Mouse (Mus musculus): ENCODE data around the gene Gpr83. TPM values are rescaled to one million over a fixed set of nuclear protein-coding genes. Genes with fewer than 3 reads are reported as not detected.
A peak's percentile ranks its signal among the peaks of the same experiment; 100 is the strongest.

Gpr83 gene
- polyA plus RNA-seq, 1 experiment from 2014 or later, result not detected

DNA sequence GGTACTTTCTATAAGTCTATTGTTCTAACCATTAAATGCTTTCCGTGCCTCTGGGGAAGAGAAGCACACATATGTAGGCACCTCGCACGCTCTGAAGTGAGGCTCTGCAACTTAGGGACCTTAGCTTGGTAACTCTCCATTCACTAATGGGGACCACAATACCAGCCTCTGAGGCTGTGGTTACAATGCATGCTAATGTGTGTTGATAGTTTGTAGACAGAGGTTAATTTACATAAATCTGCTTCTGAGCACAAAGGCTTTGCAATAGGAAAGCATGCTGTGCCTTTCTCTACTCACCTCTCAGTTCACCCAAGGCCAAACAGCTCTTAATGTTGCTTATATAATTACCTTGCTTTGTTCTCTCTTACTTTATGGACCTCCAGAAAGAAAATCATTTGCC, 30.7 kb downstream of the Gpr83 start:
- Histone ChIP-seq H3K9me3 (replicated peaks) (0 out of 2 replicates have a peak, but pooled peaks cover 3% of the 10 kb centered on the region), H3K27ac (ENCODE audit: poor library complexity, severe bottlenecking) (no peak overlapping the region), H3K4me1 (replicated peaks) (peaks cover 6% of the 10 kb centered on the region), H3K4me3 (no peak overlapping the region), H3K9ac (no peak overlapping the region), H3K27me3 (replicated peaks) (no peaks in the 10 kb centered on the region), H3K36me3 (no peaks in the 10 kb centered on the region), H3K4me2 (no peak overlapping the region)
- no peak for ATAC-seq (ENCODE audit: insufficient number of reproducible peaks, low FRiP score)
- WGBS, result 79% methylated on average over 3 of the region's 3 CpGs

DNA sequence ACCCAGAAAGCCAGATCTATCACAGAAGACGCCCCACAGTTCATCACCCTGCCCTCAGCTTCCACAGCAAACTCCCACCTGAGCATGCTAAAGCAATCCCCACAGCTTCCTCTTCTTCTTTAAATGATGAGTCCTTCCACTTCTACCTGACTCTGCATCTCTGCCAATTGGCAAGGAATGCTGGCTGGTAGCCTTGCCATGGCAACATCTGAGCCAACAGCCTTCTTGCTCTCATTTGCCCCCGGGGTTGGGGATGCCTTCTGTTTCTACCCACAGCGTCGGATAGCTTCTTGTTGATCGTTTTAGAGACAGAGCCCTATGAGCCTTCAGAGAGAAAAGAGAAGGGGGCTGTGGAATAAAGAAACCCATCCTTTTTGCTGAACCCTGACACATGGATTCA, 31.9 kb downstream of the Gpr83 start:
- Histone ChIP-seq H3K4me3 (no peak overlapping the region), H3K9ac (no peak overlapping the region), H3K27me3 (replicated peaks) (no peaks in the 10 kb centered on the region), H3K27ac (ENCODE audit: poor library complexity, severe bottlenecking) (no peak overlapping the region), H3K4me1 (replicated peaks) (peaks cover 6% of the 10 kb centered on the region), H3K36me3 (no peaks in the 10 kb centered on the region), H3K9me3 (replicated peaks) (0 out of 2 replicates have a peak, but pooled peaks cover 3% of the 10 kb centered on the region), H3K4me2 (no peak overlapping the region)
- WGBS, result 80% methylated on average over 5 of the region's 5 CpGs
- ATAC-seq (ENCODE audit: insufficient number of reproducible peaks, low FRiP score), result no peak

DNA sequence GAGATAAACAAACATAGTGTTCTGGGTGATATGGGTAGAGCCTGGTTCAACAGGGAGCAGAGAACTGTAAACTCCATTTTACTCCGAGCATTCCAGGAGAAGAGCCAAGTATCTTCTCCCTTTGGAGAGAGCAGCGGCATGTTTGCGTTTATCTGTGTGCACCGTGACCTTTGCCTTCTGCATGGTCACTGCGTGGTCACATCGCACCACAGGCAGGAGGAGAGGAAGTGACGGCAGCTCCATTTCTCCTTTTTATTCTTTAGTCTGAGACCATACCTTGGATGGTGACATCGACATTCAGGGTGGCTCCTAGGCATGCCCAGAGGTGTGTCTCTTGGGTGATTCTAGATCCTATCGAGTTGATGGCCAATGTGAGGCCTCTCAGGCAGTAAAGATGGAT, 33.4 kb downstream of the Gpr83 start:
- 68% methylated on average over 9 of the region's 9 CpGs for WGBS
- Histone ChIP-seq H3K4me2 (no peak overlapping the region), H3K4me3 (no peak overlapping the region), H3K27me3 (replicated peaks) (no peaks in the 10 kb centered on the region), H3K27ac (ENCODE audit: poor library complexity, severe bottlenecking) (no peak overlapping the region), H3K4me1 (replicated peaks) (no peaks in the 10 kb centered on the region), H3K9me3 (replicated peaks) (0 out of 2 replicates have a peak, but pooled peaks cover 3% of the 10 kb centered on the region), H3K9ac (no peak overlapping the region), H3K36me3 (no peaks in the 10 kb centered on the region)
- no peak for ATAC-seq (ENCODE audit: insufficient number of reproducible peaks, low FRiP score)

DNA sequence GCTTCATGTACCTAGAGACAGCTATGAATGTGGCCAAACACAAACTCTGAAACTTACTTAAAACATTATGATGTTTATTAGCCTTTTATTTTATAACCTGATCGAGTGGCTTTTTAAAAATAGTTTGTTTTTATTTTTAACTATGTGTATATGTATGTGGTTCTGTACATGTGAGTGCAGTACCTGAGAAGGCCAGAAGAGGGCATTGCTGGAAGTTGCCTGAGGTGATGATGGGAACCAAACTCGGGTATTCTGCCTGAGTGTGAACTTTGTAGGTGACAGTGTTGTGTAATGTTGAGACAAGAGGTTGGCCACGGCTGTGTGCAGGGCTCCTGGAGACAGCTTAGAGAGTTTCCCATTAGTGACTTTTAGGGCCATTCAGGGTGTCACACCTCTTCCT, 34.6 kb downstream of the Gpr83 start:
- no peaks in the 10 kb centered on the region for H3K4me1 ChIP-seq (replicated peaks)
- ATAC-seq (ENCODE audit: insufficient number of reproducible peaks, low FRiP score), result no peak
- no peak overlapping the region for H3K9ac ChIP-seq
- H3K4me3 ChIP-seq, result no peak overlapping the region
- H3K9me3 ChIP-seq (replicated peaks), result 0 out of 2 replicates have a peak, but pooled peaks cover 3% of the 10 kb centered on the region
- no peak overlapping the region for H3K27ac ChIP-seq (ENCODE audit: poor library complexity, severe bottlenecking)
- 71% methylated on average over 3 of the region's 3 CpGs for WGBS
- no peaks in the 10 kb centered on the region for H3K27me3 ChIP-seq (replicated peaks)
- H3K4me2 ChIP-seq, result no peak overlapping the region
- H3K36me3 ChIP-seq, result no peaks in the 10 kb centered on the region

DNA sequence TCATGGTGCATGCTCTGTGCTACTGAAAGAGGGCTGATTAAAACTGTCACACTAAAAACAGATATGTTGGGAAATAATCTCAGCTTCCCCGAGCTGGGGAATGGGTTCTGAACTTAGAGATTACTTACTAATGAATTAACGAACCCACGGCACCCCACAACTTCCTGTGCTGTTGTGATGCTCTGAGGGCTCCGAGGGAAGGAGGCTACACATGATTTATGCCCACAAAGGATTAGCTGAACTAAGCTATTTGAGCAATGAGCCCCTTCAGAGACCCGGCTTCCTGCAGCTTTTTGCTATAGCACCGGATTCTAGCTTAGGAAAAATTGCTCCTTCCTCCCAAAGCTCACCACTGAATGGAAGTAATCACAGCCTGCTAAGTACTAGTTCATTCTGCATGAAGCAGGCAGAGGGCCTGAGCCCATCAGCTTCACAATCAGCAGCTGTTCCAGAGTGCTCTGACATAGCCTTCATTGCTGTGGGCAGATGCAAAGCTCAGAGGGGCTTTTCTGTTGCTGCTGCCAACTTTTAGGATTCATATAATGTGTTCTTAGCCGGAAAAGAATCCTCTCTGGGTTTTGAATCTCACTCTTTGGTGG, 35.3 kb downstream of the Gpr83 start:
- Histone ChIP-seq H3K4me2 (no peak overlapping the region), H3K27me3 (replicated peaks) (no peaks in the 10 kb centered on the region), H3K4me3 (no peak overlapping the region), H3K4me1 (replicated peaks) (no peaks in the 10 kb centered on the region), H3K36me3 (no peaks in the 10 kb centered on the region), H3K27ac (ENCODE audit: poor library complexity, severe bottlenecking) (no peak overlapping the region), H3K9ac (no peak overlapping the region), H3K9me3 (replicated peaks) (0 out of 2 replicates have a peak, but pooled peaks cover 3% of the 10 kb centered on the region)
- no peak for ATAC-seq (ENCODE audit: insufficient number of reproducible peaks, low FRiP score)
- 68% methylated on average over 7 of the region's 7 CpGs for WGBS

DNA sequence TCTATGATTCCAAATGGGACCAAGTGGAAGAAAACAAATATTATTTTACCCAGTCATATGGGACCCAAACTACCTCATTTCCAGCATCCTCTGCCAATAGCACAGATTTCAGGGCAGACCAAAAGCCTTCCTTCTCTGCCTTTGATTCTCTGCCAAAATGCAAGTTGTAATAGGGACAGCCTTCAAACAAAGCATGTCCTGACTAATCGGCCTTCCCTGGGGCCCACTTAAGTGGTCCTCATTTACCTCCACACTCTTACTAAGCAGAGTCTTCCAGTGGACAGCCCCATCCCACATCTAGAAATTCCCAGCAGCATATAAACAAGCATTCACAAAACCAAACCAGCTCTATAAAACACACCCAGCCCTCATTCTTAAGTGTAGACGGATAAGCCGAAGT, 37.1 kb downstream of the Gpr83 start:
- 0 out of 2 replicates have a peak, but pooled peaks cover 1% of the 10 kb centered on the region for H3K4me1 ChIP-seq (replicated peaks)
- no peak overlapping the region for H3K4me2 ChIP-seq
- WGBS, result 70% methylated on average over 3 of the region's 3 CpGs
- H3K4me3 ChIP-seq, result no peak overlapping the region
- no peaks in the 10 kb centered on the region for H3K36me3 ChIP-seq
- no peak for ATAC-seq (ENCODE audit: insufficient number of reproducible peaks, low FRiP score)
- H3K9me3 ChIP-seq (replicated peaks), result 0 out of 2 replicates have a peak, but pooled peaks cover 3% of the 10 kb centered on the region
- no peak overlapping the region for H3K9ac ChIP-seq
- H3K27me3 ChIP-seq (replicated peaks), result no peaks in the 10 kb centered on the region
- H3K27ac ChIP-seq (ENCODE audit: poor library complexity, severe bottlenecking), result no peak overlapping the region

DNA sequence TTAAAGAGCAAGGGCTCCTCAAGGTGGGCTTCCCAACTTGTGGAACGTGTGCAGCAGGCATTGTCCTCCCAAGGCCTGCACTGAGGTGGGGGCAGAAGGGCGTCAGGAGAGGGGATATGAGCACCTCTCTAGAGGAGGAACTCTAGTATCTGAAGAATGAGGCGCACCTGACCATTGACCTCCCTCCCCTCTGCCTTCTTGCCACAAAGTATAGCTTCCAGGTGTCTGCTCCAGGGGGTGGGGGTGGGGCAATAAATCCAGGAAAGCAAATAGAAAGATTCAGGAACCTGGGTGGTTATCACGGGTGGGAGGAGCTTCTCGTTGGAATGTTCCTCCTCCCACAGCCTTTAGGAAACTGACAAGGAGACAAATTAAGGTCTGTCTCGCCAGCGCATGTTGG, 41.7 kb downstream of the Gpr83 start:
- H3K4me3 ChIP-seq, result no peak overlapping the region
- no peaks in the 10 kb centered on the region for H3K27me3 ChIP-seq (replicated peaks)
- peaks cover 27% of the 10 kb centered on the region for H3K4me1 ChIP-seq (replicated peaks)
- H3K27ac ChIP-seq (ENCODE audit: poor library complexity, severe bottlenecking), result no peak overlapping the region
- ATAC-seq (ENCODE audit: insufficient number of reproducible peaks, low FRiP score), result no peak
- H3K9me3 ChIP-seq (replicated peaks), result no peaks in the 10 kb centered on the region
- 60% methylated on average over 7 of the region's 7 CpGs for WGBS
- no peak overlapping the region for H3K4me2 ChIP-seq
- no peaks in the 10 kb centered on the region for H3K36me3 ChIP-seq
- no peak overlapping the region for H3K9ac ChIP-seq

DNA sequence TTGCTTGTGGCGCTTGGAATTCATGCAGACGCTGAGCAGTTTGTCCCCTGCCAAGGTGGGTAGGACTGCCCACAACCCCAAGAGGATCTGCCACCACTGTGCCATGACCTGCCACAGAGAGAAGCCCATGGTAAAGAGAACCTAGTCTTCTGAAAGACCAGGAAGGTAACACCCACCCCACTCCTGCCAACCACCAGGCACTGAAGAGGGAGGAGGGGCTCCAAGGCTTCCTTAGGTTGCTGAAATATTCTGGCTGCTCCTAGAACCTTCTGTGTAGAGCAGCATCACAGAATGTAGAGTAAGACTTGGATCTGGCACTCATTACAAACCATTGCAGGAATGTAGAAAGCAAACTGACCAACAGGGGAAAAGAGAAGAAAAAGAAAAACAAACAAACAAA, 42.4 kb downstream of the Gpr83 start:
- no peak overlapping the region for H3K4me2 ChIP-seq
- H3K9ac ChIP-seq, result no peak overlapping the region
- peaks cover 30% of the 10 kb centered on the region for H3K4me1 ChIP-seq (replicated peaks)
- no peak overlapping the region for H3K4me3 ChIP-seq
- H3K36me3 ChIP-seq, result no peaks in the 10 kb centered on the region
- H3K9me3 ChIP-seq (replicated peaks), result no peaks in the 10 kb centered on the region
- WGBS, result 81% methylated on average over 2 of the region's 2 CpGs
- no peak overlapping the region for H3K27ac ChIP-seq (ENCODE audit: poor library complexity, severe bottlenecking)
- ATAC-seq (ENCODE audit: insufficient number of reproducible peaks, low FRiP score), result no peak
- H3K27me3 ChIP-seq (replicated peaks), result no peaks in the 10 kb centered on the region

DNA sequence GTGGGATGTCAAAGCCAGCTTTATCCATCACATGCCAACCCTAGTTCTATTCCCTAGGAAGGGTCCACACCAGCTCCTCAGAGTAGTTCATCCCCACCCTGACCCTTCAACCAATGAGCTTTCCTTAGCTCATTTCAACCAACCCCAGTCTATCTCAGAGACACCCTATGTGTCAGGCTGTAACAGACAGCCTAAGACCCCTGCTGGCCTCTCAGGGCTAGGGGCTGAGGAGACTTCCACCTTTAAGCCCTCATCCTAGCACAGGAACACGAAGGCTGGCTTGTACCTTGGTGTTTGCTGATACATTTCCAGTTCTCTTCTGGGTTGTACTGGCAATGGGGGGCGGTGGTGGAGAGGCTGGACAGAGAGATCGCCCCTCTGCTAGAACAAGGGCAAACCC, 43.0 kb downstream of the Gpr83 start:
- H3K9me3 ChIP-seq (replicated peaks), result no peaks in the 10 kb centered on the region
- no peaks in the 10 kb centered on the region for H3K36me3 ChIP-seq
- H3K4me3 ChIP-seq, result no peak overlapping the region
- H3K27ac ChIP-seq (ENCODE audit: poor library complexity, severe bottlenecking), result no peak overlapping the region
- H3K9ac ChIP-seq, result no peak overlapping the region
- no peaks in the 10 kb centered on the region for H3K27me3 ChIP-seq (replicated peaks)
- WGBS, result 79% methylated on average over 3 of the region's 3 CpGs
- peaks cover 36% of the 10 kb centered on the region for H3K4me1 ChIP-seq (replicated peaks)
- no peak for ATAC-seq (ENCODE audit: insufficient number of reproducible peaks, low FRiP score)
- no peak overlapping the region for H3K4me2 ChIP-seq

DNA sequence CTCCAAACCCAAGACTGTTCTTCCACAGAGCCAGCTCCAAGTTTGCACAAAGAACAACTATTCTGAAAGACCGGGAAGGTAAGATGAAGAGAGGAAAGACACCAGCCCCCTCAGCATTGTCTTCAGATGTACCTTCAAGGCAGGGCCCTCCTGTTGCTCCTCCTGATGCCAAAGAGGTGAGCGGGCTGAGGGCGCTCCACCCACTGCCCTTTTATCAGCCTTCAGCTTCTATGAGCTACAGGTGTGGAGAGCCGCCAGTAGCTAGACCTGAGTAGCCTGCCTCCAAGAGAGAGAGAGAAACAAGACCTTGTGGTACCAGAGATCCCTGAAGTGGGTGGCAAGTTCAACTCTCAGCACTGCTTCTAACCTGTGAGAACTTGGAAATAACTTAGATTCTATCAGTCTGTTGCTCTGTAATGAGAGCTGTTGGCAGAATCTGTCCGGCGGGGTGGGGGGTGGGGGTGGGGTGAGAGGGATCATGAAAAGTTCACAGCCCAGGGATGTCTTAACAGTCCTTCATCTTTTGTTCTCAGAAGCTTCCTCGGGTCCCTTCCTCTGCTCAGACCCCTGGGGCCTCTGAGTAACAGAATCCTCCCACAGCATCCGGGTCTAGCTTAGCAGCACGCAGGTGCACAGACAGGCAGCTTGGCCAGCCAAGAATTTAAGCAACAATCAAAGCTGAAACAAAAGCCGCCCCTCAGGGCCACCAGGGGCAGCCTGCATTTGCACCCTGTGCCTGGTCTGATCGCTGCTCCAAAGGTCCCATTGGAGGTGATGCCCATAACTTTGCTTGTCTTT, 43.8 kb downstream of the Gpr83 start, which contains the start of gene Izumo1r:
Izumo1r (minus strand) TSS at position 369 of the 798 bp plus-strand sequence.
- Histone ChIP-seq H3K9ac (no peak within 1 kb of the TSS), H3K4me3 (no peak within 1 kb of the TSS), H3K9me3 (replicated peaks) (no peaks in the 10 kb centered on the region), H3K27me3 (replicated peaks) (no peaks in the 10 kb centered on the region), H3K27ac (ENCODE audit: poor library complexity, severe bottlenecking) (no peak within 1 kb of the TSS), H3K4me2 (peak within 1 kb of the TSS; percentile 26), H3K36me3 (no peaks in the 10 kb centered on the region), H3K4me1 (replicated peaks) (peaks cover 40% of the 10 kb centered on the region)
- WGBS, result 43% methylated on average over 11 of the region's 11 CpGs
- ATAC-seq (ENCODE audit: insufficient number of reproducible peaks, low FRiP score), result peak; percentile 19; the same call in 1 of the 2 replicates

DNA sequence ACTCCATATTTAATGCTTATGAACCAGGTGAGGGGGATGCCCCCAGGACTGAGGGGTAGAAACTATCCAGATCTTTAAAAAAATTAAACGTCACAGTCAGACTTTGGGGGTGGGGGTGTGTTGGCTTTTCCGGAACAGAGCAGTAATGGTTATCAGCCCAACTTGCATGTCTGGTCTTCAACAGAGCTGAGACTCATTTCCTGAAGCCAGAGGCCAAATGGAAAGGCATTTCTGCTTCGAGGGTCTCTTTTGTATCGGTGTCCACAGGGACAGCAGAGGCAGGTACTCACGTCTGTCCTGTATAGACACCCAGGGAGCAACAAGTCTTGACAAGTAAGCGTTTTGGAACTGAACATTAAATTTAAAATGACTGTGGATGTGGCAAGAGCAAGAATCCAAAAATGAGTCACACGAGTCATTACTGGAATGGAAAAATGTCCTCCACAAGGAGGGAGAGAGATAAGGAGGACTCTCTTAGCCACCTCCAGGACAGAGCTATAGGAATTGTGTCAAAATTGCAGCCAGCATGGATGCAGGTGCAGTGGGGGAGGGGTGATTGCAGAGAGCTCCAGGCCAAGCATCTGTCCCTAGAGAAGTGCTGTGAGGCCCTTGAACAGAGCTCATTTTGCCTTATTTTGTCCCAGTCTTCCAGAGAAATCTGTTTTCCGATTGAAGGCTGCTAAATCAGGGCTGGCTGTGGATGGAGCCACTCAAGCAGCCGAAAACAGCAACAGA, 44.9 kb downstream of the Gpr83 start:
- no peak for ATAC-seq (ENCODE audit: insufficient number of reproducible peaks, low FRiP score)
- no peak overlapping the region for H3K27ac ChIP-seq (ENCODE audit: poor library complexity, severe bottlenecking)
- H3K27me3 ChIP-seq (replicated peaks), result no peaks in the 10 kb centered on the region
- H3K36me3 ChIP-seq, result no peaks in the 10 kb centered on the region
- 21% methylated on average over 9 of the region's 9 CpGs for WGBS
- H3K9ac ChIP-seq, result no peak overlapping the region
- H3K4me2 ChIP-seq, result peak overlapping the region; percentile 26
- H3K4me1 ChIP-seq (replicated peaks), result peaks cover 40% of the 10 kb centered on the region
- H3K9me3 ChIP-seq (replicated peaks), result no peaks in the 10 kb centered on the region
- H3K4me3 ChIP-seq, result no peak overlapping the region
